Mouse (Mus musculus) 416B (cell line): ENCODE data around the gene Tnr.

Experiments
- DNase-seq: peaks from one replicate; pipeline ENCODE4 v3.0.0; 2011; ENCODE audit warnings: low read depth

Tnr gene

DNA sequence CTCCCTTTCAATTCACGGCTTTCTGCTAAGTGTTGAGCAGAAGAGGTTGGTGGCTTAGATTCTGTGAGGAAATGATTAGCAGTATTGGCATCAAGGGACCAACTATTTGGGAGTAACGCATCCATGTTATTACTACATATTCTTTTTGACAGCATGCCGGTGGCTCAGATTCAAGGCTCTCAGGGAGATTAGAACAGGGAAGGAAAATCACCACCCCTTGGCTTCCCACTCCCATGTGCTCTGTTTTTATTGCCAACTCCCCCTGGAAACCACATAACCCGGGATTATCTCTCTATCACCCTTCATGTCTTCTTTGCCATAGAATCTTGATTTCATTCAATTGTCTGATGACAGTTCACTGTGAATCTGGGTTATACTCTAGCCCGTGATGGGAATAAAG lies 276.8 kb downstream of the Tnr start:
- no peak for DNase-seq

DNA sequence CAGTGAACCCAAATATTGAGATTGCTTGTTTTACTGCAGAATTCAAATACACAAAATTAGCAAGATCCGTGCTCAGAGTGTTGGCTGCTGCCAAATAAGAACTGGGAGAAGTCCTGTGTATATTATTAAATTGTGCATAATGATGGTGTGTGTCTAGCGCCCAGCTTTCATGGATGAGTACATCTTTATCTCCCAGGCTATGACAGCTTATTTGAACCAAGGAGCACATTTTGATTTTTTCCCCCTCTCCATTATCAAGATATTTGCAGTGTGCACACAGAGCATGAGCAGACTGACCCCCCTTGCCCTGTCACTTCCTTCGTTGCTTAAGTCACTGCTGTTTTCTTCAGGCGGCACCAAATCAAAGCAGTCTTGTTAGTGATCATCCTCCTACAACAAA lies 278.2 kb downstream of the Tnr start:
- DNase-seq = no peak

DNA sequence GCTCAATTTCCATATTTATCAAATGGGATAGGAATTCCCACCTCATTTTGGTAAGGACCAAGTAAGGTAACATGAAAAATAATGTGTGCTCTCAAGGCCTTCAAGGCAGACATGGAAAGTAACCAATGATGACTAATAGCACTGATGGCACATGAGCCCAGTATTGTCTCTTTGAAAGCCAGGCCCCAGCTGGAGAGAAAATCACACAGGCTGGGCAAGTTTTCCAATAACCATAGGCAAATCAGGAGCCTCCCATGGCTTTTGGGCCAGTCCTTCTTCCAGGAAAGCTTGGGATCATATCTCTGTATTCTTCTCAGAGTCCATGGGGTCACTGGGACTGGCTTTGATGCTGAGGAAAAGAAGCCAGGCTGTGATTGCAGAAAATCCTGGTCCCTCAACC lies 280.1 kb downstream of the Tnr start:
- no peak for DNase-seq

DNA sequence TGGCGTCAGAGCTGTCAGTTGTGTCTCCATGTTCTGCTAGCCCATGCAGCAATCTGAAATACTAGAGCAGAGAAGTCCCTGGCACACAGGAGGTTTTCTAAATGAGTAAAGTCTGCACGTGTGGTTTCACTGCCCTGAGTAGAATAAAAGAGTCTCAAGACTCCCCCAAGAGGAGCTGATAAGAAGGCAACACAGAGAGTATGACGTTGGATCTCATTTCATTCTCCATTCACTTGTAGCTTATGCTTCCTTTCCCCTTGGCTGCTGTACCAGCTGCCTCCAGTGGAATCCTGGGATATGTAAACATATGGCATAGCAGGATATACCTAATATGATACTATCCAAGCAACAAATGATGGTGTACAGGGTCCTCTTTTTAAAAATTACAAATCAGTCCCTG lies 285.9 kb downstream of the Tnr start:
- DNase-seq = peak; percentile 6

DNA sequence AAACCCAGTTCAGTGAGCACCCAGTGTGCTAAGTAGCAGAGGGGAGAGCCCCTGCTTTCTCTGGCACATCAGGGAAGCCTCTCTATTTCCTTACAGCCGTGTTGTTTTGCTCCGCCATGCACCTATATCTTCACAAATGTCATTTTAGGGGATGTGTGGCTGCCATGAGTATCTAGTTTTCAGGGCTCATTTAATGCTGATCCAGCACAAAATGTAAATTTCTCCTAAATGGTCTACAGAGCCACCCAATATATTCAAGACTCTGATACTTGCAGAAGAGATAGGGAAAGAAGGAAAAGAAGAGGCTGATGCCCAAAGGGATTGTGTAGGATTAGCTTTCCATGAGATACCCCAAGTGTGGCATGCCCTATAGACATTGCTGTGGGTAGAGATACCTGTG lies 288.2 kb downstream of the Tnr start:
- DNase-seq = no peak

DNA sequence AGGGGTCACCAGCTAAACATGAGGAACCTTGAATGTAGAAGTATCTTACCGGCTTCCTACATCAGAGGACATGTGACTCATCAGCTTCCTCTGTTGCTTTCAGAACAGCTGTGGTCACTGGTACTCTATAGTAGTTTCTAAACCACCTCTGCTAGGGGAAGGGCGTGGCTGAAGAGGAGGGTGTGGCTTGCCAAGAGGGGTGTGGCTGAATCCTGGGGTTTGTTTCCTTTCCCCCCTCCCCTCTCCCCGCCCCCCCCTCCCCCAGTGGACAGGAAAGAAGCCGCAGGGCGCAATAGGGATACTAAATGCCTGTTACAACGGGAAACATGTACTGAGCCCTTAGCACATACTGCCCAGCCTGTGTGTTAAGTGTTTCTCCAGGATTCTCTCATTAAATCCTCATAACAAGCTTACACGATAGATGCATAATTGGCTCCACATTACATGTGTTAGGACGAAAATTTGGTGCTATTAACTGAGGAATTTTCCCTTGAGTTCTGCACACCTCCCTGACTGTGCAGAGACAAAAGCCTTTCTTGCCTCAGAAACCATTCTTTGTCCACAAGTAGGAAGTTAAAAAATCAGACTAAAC lies 289.3 kb downstream of the Tnr start:
- peak; percentile 88 for DNase-seq

DNA sequence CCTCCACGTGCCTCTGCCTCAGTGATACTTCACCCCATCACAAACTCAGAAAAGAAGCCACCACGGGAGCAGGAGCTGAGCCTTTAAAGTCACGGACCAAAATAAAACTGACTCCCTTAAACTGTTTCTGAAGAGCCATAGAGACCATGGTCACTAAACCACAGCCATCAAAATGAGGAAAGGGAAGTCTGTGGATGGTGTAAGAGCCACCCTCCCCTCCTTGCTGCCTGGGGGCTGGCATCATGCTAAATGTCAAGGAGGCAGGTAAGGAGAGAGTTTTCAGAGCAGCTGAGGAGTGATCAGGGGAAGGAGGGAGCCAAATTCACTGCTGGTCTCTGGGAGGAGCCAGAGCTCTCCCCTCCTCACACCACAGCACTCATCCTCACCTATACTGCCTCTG lies 290.8 kb downstream of the Tnr start:
- peak; percentile 34 for DNase-seq

DNA sequence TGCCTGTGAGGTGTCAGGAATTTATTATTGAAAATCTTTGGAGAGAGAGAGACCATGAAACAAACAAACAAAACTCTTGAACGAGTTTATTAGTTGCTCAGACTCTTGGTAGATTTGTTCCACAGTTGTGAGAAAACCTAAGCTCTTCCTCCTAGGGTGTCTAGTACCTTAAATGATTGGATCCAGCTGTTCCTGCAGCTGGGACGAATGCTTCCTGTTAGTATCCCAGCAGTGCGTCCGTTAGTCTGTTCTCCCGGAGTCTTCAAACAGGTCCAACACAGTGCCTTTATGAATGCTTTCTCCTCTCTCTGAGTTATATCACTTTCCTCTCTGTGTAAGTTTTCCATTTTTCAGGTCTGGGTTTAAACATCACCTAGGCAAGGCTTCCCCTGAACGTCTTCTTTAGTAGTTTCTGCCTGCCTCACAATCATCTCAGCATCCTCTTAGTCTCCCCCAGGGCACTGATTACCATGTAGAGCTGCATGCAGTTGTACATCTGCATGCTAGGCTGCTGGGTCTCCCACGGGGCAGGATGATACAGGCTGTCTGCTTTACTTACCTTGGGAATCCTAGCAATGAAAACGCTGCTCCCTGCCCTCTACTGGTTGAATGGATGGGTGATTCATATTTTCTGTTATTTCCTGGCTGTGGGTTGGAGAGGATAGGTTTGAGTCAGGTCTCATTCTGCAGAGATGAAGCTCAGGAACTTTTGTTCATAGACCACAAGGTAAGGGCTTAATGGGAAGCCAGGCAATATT lies 293.2 kb downstream of the Tnr start:
- peak; percentile 25 for DNase-seq

DNA sequence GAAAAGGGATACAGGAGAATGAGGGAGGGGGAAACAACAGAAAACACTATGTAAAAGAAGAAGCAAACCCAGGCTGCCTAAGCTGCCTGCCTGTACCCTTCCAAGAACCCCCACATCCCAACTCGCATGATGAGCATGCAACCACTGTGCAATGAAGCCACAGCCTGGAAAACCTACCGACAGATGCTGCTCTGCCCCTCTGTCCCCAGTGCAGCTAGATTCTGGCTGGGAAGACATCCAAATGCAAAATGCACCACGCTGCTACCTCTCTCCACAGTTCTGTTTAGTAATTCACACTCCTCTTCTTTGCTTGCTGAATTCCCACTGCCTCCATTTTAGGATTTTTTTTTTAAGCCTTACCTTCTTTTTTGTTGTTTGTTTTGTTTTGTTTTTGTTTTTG lies 295.9 kb downstream of the Tnr start:
- DNase-seq = no peak

DNA sequence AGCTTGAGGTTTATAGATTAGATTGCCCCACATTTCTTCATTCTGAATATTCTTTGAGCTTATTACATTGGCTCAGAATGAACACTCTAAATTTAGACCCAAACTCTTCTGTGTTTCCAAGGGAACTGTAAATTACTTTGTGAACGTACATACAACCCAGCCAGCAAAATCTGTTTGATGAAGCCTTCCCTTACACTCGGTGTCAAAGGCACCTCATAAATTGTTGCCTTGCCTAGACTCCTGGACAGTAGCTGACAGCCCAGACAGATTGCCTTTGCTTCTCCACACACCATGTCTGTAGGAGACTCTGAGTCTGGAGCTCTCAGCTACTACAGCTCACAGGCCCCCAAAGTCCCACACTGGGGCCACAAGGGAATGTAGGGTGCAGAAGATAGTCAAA lies 298.8 kb downstream of the Tnr start:
- DNase-seq = no peak

DNA sequence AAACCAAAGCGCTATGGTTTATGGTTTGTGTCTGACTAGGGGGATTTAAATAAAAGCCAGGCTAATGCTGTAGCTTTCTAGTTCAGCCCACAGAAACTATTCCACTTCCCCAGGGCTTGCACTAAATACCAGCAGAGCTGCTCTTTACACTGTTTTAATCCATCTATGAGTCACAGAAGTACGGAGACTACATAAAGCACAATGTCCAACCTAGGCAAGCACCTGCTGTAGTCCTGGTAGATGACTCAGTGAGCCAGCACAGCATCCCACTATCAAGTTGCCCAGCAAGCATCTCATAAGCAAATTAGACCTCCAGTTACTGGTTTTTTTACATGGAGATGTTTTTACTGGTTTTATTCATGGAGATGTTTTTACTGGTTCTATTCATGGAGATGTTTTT lies 305.0 kb downstream of the Tnr start:
- DNase-seq = no peak

DNA sequence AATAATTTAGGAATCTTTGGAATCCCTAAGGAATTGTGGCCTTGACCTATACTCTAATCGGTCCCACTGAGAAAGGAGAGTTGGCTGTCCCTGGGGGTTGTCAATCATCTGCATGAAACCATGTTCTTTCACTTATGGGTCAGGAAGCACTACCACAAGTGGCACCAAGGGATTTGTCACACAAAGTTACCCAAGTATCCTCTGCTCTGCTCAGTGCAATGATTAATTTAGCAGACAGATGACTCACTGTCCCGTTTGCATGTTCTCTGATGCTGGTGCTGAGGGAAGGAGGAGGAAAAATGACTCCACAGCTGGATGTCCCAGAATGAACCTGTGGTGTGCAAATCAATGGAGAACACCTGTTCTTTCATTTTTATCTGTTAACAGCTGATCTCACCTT lies 309.6 kb downstream of the Tnr start:
- DNase-seq = peak; percentile 14

DNA sequence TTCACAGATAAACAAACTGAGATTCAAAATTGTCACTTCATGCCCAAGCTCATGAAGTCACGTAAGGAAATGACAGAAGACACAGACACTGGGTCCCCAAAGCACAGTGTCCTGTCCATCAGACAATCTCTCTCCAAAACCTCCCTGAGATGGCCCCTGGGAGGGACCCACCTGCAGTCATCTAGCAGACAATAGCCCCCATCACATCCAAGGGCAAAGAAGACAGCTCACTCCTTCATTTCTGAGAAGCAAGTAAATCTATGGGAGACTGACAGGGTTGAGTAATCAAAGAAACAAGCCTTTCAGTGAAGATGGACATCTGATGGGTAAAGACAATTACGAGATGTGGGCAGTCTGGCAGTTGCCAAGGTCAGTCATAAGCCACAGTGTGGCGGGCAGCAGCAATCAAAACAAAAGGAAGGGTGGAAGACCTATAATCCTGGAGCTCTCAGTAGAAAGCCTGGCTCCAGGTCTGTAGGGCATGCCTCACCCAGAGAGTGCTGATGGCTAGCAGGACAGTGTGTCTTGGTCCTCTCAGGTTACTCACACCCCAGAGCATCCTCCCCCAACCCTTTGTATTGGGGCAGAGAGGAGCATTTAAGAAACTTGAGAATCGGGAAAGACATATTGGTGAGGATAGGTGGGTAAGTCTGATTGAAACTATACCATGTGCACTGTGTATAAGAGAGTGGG lies 310.2 kb downstream of the Tnr start:
- DNase-seq = no peak

DNA sequence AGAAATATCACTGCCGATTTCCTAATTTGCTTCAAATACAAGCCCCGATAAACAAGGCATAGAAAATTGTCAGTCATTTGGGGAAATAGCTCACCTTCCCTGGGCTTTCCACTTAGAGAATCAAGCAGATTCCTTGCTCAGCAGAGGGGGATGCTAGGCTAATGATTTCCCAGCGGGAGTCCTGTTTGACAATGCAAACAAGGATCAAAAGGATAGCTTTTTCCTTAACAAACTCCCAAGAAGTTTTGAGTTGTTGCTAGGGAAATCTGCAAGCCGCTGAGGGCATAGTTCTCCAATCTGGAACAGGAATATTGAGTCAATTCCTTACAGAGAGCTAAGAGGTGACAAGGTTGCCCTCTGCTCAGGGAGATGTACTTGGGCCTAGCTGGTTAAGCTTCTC lies 311.6 kb downstream of the Tnr start:
- DNase-seq = no peak

DNA sequence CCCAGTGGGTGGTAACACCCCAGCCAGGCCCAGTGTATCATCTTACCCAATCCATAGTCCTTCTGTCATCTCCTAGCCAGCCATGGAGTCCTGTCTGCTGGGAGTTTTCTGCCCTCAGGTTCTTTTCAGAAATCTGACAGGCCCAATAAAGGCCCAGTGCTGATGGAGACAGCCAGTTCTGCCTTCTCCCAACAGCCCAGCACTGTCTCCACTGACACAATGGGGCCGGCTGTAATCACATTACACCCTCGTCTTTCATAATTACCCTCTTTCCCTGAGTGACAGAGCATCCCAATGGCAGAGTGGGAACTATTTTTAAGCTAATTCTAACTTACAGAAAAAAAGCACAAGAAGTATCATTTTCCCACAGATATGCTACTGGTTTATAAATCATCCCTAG lies 316.8 kb downstream of the Tnr start:
- no peak for DNase-seq

DNA sequence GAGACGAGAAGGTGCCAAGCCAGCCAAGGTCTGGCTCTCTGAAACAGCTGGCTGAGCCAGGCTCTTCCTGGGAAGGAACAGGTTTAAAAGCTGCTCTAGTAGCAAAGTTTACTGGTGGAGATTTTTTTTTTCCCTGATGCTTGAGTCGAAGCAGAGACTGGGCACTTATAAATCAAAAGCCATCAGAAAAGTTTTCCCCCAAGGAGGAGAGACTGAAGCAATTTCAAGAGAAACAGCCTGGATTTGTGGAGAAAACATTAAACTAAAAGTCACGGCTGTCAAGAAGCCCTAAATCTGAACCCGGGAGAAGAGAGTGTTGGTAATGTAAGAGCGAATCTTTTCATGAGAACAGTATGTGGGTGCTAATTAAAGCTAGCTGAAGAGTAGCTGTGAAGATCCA lies 319.3 kb downstream of the Tnr start:
- DNase-seq = no peak

DNA sequence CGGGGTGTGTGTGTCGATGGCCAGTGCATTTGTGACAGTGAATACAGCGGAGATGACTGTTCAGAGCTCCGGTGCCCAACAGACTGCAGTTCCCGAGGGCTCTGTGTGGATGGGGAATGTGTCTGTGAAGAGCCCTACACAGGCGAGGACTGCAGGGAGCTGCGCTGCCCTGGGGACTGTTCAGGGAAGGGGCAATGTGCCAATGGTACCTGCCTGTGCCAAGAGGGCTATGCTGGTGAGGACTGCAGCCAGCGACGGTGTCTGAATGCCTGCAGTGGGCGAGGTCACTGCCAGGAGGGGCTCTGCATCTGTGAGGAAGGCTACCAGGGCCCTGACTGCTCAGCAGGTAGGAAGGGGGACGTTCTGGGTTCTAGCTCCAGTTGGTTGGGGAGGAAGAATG lies 328.5 kb downstream of the Tnr start:
- DNase-seq = no peak

DNA sequence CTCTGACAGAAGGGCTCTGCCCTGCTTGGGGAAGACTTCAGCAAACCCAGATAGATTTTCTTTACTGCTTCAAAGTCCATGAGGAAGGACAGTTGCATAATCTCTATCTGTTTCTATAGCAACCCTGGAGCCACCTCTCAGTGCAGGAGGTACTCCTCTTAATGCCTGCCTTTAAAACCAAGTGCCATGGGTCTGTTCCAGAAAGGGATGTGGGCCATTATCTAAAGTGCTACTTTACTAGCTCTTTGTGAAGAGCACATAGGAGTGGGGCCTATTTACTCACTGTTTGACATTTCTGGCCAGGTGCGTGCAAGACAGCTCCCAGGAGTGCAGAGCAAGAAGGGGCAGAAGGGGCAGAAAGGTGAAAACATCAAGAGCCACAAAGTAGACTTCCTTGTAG lies 330.7 kb downstream of the Tnr start:
- no peak for DNase-seq

DNA sequence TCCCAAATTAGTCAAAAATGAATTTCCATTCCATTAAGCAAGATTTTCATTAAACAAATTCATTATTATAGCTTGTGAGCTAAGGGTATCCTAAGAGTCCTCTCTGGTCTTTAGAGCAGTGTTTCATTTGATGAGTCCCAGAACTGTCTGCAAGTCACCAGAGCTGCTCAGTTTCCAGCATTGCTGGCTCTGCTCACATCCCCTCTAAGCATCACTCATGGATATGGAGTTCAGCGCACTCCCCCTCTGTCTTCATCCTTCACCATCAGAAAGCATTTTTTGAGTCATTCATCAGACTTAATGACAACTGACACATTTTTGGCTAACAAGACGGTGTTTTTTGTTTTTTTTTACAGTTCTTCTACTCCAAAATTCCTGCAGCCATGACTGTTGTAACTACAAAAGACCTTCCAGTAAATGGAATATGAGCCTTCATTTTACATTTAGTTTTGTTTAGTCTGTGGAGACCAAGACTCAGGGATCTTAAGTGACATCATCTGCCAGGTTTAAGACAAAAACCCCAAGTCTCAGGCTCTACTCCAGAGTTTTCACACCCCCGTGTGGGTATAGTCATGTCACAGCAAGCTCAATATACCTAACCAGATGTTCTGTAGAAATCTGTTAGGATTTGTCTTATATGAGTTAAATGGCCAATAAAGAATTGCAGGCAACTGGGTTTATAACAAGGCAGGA lies 338.4 kb downstream of the Tnr start:
- no peak for DNase-seq

DNA sequence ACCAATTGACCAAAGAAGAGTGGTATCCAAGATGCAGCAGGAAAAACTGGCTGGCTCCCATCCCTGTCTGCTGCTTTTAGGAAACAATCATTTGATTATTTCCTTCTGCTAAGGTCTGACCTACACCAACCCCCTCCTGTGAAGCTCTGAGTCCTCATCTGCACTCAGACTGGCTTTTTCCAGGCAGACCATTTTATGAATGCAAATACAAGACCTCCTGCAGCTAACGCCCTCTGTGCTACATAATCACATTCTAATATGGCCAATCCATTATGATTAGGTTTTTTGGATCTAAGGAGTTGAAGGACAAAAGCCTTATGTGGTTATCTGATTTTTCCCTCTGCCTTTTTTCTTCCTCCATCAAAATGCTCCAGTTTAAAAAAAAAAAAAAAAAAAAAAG lies 342.1 kb downstream of the Tnr start:
- no peak for DNase-seq

DNA sequence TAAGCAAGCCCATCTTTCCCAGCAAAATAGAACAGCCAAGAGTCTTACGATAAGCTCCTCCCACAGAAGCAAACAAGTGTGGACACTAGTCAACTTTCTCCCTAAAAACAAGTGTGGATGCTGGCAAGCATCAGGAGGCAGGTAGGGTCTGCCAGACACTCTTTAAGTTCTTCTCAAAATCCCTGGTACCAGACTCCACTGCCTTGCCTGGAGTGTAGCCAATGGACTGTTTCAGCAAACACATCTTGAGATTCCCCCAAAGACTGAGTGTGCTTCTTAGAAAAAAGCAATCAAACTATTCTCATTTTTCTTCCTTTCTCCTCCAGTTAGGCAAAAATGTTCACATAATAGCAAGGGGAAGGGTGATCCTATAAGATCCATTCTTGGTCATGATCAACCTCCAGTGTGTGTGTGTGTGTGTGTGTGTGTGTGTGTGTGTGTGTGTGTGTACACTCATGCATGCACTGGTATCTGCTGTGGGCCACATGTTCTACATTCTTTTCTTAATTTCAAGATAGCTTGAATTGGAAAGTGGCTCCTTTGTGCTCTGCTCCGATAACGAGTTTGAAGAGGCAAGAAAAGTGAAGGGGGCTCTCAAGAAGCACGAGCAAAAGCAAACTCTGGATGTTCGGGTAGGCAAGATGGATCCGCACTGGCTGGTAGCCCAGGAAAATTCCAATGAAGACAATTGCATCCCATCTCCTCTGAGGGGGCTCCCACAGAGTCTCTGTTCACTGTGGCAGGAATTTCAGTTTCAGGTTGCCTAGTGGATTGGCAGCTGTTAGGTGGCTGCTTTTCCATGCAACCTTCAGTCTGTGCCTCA lies 346.3 kb downstream of the Tnr start:
- no peak for DNase-seq

DNA sequence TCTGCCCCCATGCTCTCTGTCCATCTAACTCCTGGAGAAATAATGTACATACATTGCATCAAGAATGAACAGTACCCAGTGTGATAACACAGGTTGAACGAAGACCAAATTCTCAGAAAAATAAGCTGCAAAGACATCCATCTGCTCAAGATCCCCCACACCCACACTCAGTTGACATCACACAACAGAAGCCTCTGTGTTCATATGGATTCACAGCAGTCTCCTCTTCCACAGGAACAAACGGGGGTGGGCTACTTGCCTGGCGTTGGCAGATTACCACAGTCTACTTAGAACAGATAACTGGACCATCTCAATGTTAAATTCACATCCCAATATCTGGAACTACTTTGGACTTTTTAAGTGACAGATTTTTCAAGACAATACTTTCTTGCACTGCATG lies 349.3 kb downstream of the Tnr start:
- no peak for DNase-seq
